Mouse (Mus musculus): ENCODE results near the gene Mtmr10. TPM values are rescaled to one million over a fixed set of nuclear protein-coding genes. Genes with fewer than 3 reads are reported as not detected.

Gene Mtmr10
- polyA plus RNA-seq, 1 experiment from 2014 or later, result 5.3 TPM

DNA sequence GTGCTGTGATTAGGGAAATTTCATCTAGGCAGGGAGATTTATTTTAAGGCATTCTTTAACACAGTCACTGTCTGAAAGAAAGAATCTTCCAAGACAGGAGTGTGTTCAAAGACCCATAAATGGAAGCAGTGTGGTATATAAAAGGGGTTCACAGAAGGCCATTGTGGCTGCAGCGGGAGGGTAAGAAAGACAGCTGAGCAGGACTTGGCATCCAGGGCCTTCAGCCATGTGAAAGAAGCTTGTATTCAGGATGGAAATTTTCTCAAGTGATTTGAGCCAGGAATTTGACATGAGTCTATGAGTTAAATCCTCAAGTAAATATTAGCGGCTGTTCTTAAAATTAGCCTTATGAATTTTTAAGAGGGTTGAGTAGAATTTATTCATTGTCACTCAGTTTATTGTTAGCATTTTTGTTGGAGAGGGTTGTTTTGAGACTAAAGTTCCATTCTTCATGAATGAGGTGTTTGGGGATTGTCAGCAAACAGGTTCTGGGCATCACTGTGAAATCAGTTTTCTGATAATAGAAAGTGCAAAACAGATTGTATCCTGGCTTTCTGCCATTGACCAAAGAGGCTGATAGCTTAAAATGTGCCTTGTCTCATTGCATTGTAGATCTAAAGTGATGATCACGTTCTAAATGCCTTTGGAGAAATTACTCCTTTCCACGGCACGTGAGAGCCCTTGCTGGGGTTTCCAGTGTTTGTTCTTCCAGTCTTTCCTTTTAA, 9.0 kb downstream of the Mtmr10 start:
- ATAC-seq (ENCODE audit: low FRiP score, low TSS enrichment) (no peak), DNase-seq (ENCODE audit: low spot score) (no peak)
- no peak overlapping the region for H3K27ac ChIP-seq (replicated peaks)
- WGBS, result 30% methylated on average over 5 of the region's 5 CpGs
- H3K27me3 ChIP-seq (ENCODE audit: control insufficient read depth, insufficient read depth, low read length), result no peaks in the 10 kb centered on the region
- no peak overlapping the region for H3K9ac ChIP-seq (ENCODE audit: low read length)
- H3K4me3 ChIP-seq (ENCODE audit: low read depth, low read length), result no peak overlapping the region
- TF ChIP-seq EP300 (optimal IDR thresholded peaks at IDR 0.05) (no peak), CTCF (IDR thresholded peaks at IDR 0.05; ENCODE audit: low read depth) (no peak)
- no peaks in the 10 kb centered on the region for H3K9me3 ChIP-seq (ENCODE audit: control insufficient read depth, low read length)
- 0 out of 2 replicates have a peak, but pooled peaks cover 1% of the 10 kb centered on the region for H3K36me3 ChIP-seq (ENCODE audit: control insufficient read depth, insufficient read depth, low read length)
- no peak overlapping the region for H3K4me2 ChIP-seq (replicated peaks; ENCODE audit: low read depth)
- H3K4me1 ChIP-seq (replicated peaks; ENCODE audit: control insufficient read depth, insufficient read depth), result 0 out of 2 replicates have a peak, but pooled peaks cover 2% of the 10 kb centered on the region

DNA sequence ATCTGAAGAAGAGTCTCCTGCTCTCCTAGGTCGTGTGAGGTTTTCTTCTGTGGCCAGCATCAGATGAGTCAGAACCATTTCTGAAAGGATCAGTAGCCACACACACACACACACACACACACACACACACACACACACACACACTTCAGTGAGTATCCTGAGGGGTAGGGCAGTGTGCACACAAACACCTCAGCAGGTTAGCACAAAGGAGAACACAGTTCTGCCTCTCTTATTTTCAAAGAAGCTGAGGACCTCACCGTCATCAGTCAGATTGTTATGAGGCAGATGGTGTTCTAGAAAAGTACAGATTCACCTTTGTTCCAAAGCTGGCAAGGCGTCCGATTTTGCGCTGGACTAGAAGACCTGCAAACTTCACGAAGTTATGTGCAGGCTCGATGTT, 22.8 kb downstream of the Mtmr10 start:
- H3K4me2 ChIP-seq (replicated peaks; ENCODE audit: low read depth), result no peak overlapping the region
- no peaks in the 10 kb centered on the region for H3K4me1 ChIP-seq (replicated peaks; ENCODE audit: control insufficient read depth, insufficient read depth)
- TF ChIP-seq CTCF (IDR thresholded peaks at IDR 0.05; ENCODE audit: low read depth), result no peak
- TF ChIP-seq EP300 (optimal IDR thresholded peaks at IDR 0.05), result no peak
- no peak overlapping the region for H3K9ac ChIP-seq (ENCODE audit: low read length)
- no peaks in the 10 kb centered on the region for H3K9me3 ChIP-seq (ENCODE audit: control insufficient read depth, low read length)
- H3K27me3 ChIP-seq (ENCODE audit: control insufficient read depth, insufficient read depth, low read length), result no peaks in the 10 kb centered on the region
- 74% methylated on average over 7 of the region's 7 CpGs for WGBS
- no peak for ATAC-seq (ENCODE audit: low FRiP score, low TSS enrichment)
- DNase-seq (ENCODE audit: low spot score), result no peak
- 0 out of 2 replicates have a peak, but pooled peaks cover 4% of the 10 kb centered on the region for H3K36me3 ChIP-seq (ENCODE audit: control insufficient read depth, insufficient read depth, low read length)
- no peak overlapping the region for H3K27ac ChIP-seq (replicated peaks)
- H3K4me3 ChIP-seq (ENCODE audit: low read depth, low read length), result no peak overlapping the region

DNA sequence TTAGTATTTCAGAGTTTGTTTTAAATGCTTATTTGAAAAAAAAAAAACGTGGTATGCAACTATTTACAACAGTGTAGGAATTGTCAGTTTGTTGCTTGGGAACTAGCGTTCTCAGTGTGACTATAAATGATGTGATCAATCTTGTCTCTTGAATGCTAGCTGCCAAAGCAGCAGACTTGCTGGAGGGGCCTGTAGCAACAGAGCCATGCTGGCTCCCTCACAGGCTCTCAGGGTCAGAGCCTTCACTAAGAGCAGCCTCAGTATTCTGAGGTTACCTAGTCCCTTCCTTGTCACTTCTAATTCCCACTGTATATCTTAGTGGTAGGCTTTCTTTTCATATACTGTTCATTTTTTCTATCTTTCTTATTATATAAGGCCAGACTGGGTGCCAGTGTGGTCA, 23.3 kb downstream of the Mtmr10 start:
- H3K27me3 ChIP-seq (ENCODE audit: control insufficient read depth, insufficient read depth, low read length), result no peaks in the 10 kb centered on the region
- no peak overlapping the region for H3K27ac ChIP-seq (replicated peaks)
- DNase-seq (ENCODE audit: low spot score) (no peak), ATAC-seq (ENCODE audit: low FRiP score, low TSS enrichment) (no peak)
- TF ChIP-seq CTCF (IDR thresholded peaks at IDR 0.05; ENCODE audit: low read depth), result no peak
- TF ChIP-seq EP300 (optimal IDR thresholded peaks at IDR 0.05), result no peak
- H3K4me3 ChIP-seq (ENCODE audit: low read depth, low read length), result no peak overlapping the region
- H3K4me2 ChIP-seq (replicated peaks; ENCODE audit: low read depth), result no peak overlapping the region
- H3K36me3 ChIP-seq (ENCODE audit: control insufficient read depth, insufficient read depth, low read length), result peaks cover 4% of the 10 kb centered on the region; the same call in 1 of the 2 replicates
- H3K4me1 ChIP-seq (replicated peaks; ENCODE audit: control insufficient read depth, insufficient read depth), result no peaks in the 10 kb centered on the region
- WGBS, result 46% methylated on average over 2 of the region's 2 CpGs
- no peak overlapping the region for H3K9ac ChIP-seq (ENCODE audit: low read length)
- H3K9me3 ChIP-seq (ENCODE audit: control insufficient read depth, low read length), result no peaks in the 10 kb centered on the region

GRCm38 (mm10) chr7:64312811-64313210, 25.4 kb downstream of the Mtmr10 start:
- H3K9ac ChIP-seq (ENCODE audit: low read length), result no peak overlapping the region
- H3K36me3 ChIP-seq (ENCODE audit: control insufficient read depth, insufficient read depth, low read length), result peaks cover 13% of the 10 kb centered on the region; the same call in 1 of the 2 replicates
- H3K27me3 ChIP-seq (ENCODE audit: control insufficient read depth, insufficient read depth, low read length), result no peaks in the 10 kb centered on the region
- no peak overlapping the region for H3K4me2 ChIP-seq (replicated peaks; ENCODE audit: low read depth)
- WGBS, result 64% methylated on average over 7 of the region's 7 CpGs
- H3K9me3 ChIP-seq (ENCODE audit: control insufficient read depth, low read length), result no peaks in the 10 kb centered on the region
- no peak for TF ChIP-seq EP300 (optimal IDR thresholded peaks at IDR 0.05)
- TF ChIP-seq CTCF (IDR thresholded peaks at IDR 0.05; ENCODE audit: low read depth), result no peak
- ATAC-seq (ENCODE audit: low FRiP score, low TSS enrichment) (no peak), DNase-seq (ENCODE audit: low spot score) (no peak)
- no peaks in the 10 kb centered on the region for H3K4me1 ChIP-seq (replicated peaks; ENCODE audit: control insufficient read depth, insufficient read depth)
- no peak overlapping the region for H3K4me3 ChIP-seq (ENCODE audit: low read depth, low read length)
- no peak overlapping the region for H3K27ac ChIP-seq (replicated peaks)

DNA sequence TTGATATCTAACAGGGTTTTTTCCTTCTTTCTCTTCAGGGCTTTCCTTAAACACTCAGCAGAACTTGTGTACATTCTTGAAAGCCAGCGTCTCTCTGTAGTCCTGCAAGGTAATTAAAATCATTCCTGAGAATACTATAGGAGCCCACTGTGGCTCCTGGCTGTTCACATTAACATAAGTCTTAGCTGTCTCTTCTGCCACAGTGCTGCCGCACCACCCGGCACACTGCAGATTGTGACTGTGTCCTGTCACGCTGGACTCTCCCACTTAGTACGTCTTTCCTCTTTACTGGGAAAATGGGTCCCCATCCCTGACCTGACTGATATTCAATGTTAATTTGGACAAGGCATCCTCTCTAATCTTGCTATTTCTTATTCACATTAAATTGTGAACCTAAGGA, 33.7 kb downstream of the Mtmr10 start:
- Histone ChIP-seq H3K9ac (ENCODE audit: low read length) (no peak overlapping the region), H3K4me3 (ENCODE audit: low read depth, low read length) (no peak overlapping the region), H3K4me1 (replicated peaks; ENCODE audit: control insufficient read depth, insufficient read depth) (no peaks in the 10 kb centered on the region), H3K36me3 (ENCODE audit: control insufficient read depth, insufficient read depth, low read length) (peaks cover 20% of the 10 kb centered on the region), H3K27me3 (ENCODE audit: control insufficient read depth, insufficient read depth, low read length) (no peaks in the 10 kb centered on the region), H3K9me3 (ENCODE audit: control insufficient read depth, low read length) (no peaks in the 10 kb centered on the region), H3K4me2 (replicated peaks; ENCODE audit: low read depth) (no peak overlapping the region), H3K27ac (replicated peaks) (no peak overlapping the region)
- 88% methylated on average over 5 of the region's 5 CpGs for WGBS
- TF ChIP-seq EP300 (optimal IDR thresholded peaks at IDR 0.05) (no peak), CTCF (IDR thresholded peaks at IDR 0.05; ENCODE audit: low read depth) (no peak)
- ATAC-seq (ENCODE audit: low FRiP score, low TSS enrichment) (no peak), DNase-seq (ENCODE audit: low spot score) (no peak)

DNA sequence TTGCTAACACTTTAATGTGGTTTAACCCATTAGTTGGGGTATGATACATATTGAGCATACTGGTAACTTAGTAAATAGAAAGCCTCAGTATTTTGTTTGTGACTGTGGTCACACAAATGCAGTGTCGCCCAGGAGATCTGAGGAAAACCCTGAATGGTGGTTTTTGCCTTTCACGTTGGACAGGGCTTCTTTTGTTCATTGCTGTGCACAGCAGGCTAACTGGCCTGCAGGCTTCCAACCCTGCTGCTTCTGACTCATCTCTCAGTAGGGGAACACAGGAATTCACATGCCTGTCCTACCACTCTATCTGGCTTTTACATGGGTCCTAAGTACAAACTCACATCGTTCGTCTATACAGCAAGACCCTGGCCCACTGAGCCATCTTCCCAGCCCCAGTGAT, 34.2 kb downstream of the Mtmr10 start:
- Histone ChIP-seq H3K4me2 (replicated peaks; ENCODE audit: low read depth) (no peak overlapping the region), H3K27ac (replicated peaks) (no peak overlapping the region), H3K4me1 (replicated peaks; ENCODE audit: control insufficient read depth, insufficient read depth) (no peaks in the 10 kb centered on the region), H3K9ac (ENCODE audit: low read length) (no peak overlapping the region), H3K9me3 (ENCODE audit: control insufficient read depth, low read length) (no peaks in the 10 kb centered on the region), H3K36me3 (ENCODE audit: control insufficient read depth, insufficient read depth, low read length) (peaks cover 19% of the 10 kb centered on the region), H3K4me3 (ENCODE audit: low read depth, low read length) (no peak overlapping the region), H3K27me3 (ENCODE audit: control insufficient read depth, insufficient read depth, low read length) (no peaks in the 10 kb centered on the region)
- TF ChIP-seq EP300 (optimal IDR thresholded peaks at IDR 0.05), result no peak
- TF ChIP-seq CTCF (IDR thresholded peaks at IDR 0.05; ENCODE audit: low read depth), result no peak
- DNase-seq (ENCODE audit: low spot score) (no peak), ATAC-seq (ENCODE audit: low FRiP score, low TSS enrichment) (no peak)
- 84% methylated on average over 4 of the region's 4 CpGs for WGBS

All from stomach, postnatal 0 days (tissue).